Mouse (Mus musculus) CH12.LX (cell line): Measurements from ENCODE around the gene Cnr2. TPM values are rescaled to one million over a fixed set of nuclear protein-coding genes. Genes with fewer than 3 reads are reported as not detected.

Experiments
- DNase-seq: peaks from one replicate; pipeline ENCODE4 v3.0.0-alpha.2; 2013; ENCODE audit errors: extremely low read depth
- H3K27ac ChIP-seq: 2 replicates; pipeline ENCODE4 v1.5.1; 2012; ENCODE audit warnings: low read depth, mild to moderate bottlenecking, control low read depth, moderate library complexity; ENCODE audit not compliant: insufficient read depth
- H3K27me3 ChIP-seq: replicated peaks from 2 replicates; pipeline ENCODE3; 2012; ENCODE audit warnings: inconsistent platforms
- H3K36me3 ChIP-seq, 2 experiments: replicated peaks in 1 of 2; 2 replicates each; pipeline versions ENCODE3 to v1.6.1; 2012; ENCODE audit warnings: inconsistent platforms in 1 of 2, low read length in 1 of 2, mild to moderate bottlenecking in 1 of 2, mixed read lengths in 1 of 2, moderate library complexity in 1 of 2; ENCODE audit not compliant: control insufficient read depth in 1 of 2, insufficient read depth in 1 of 2
- H3K4me1 ChIP-seq, 2 experiments: 2 replicates each; pipeline ENCODE4 v1.6.1; 2012; ENCODE audit warnings: inconsistent platforms in 1 of 2, moderate library complexity in 1 of 2; ENCODE audit not compliant: insufficient read depth in 2 of 2, control insufficient read depth in 1 of 2
- H3K4me2 ChIP-seq: 2 replicates; pipeline ENCODE4 v1.6.1; 2012; ENCODE audit warnings: low read depth, mild to moderate bottlenecking, control low read depth; ENCODE audit not compliant: poor library complexity, insufficient read depth, severe bottlenecking
- H3K4me3 ChIP-seq, 3 experiments: fragments of 150-350 bp in 1 of 3; sonication (generic) in 1 of 3; replicated peaks in 1 of 3; 2 replicates each; pipeline versions ENCODE3 to v1.5.1; 2011 to 2012; ENCODE audit warnings: low read depth in 2 of 3, low read length in 2 of 3, mild to moderate bottlenecking in 2 of 3, moderate library complexity in 2 of 3, control low read depth in 1 of 3, improper control_type of control experiment in 1 of 3, inconsistent platforms in 1 of 3, mixed read lengths in 1 of 3; ENCODE audit not compliant: poor library complexity in 1 of 3
- H3K79me2 ChIP-seq: replicated peaks from 2 replicates; pipeline ENCODE4 v1.6.1; 2012; ENCODE audit warnings: mild to moderate bottlenecking, moderate library complexity; ENCODE audit not compliant: control insufficient read depth, poor library complexity, insufficient read depth, severe bottlenecking; ENCODE audit errors: extremely low read depth
- H3K9ac ChIP-seq: 2 replicates; pipeline ENCODE4 v1.6.1; 2012; ENCODE audit warnings: low read depth, mild to moderate bottlenecking, control low read depth, moderate library complexity; ENCODE audit not compliant: insufficient read depth
- H3K9me3 ChIP-seq: replicated peaks from 2 replicates; pipeline ENCODE3; 2012; ENCODE audit warnings: low read length, inconsistent platforms, mixed read lengths
- BHLHE40 ChIP-seq: IDR thresholded peaks from 2 replicates; pipeline ENCODE4 v1.6.1; 2011; ENCODE audit warnings: mild to moderate bottlenecking, low read depth, low read length, improper control_type of control experiment
- CHD1 ChIP-seq: IDR thresholded peaks from 2 replicates; pipeline ENCODE4 v1.6.1; 2012; ENCODE audit warnings: low read depth, low read length, improper control_type of control experiment, inconsistent platforms
- CHD2 ChIP-seq: IDR thresholded peaks from 2 replicates; pipeline ENCODE4 v1.6.1; 2011; ENCODE audit warnings: low read length, improper control_type of control experiment
- CTCF ChIP-seq, 2 experiments: IDR thresholded peaks in 1 of 2; conservative IDR thresholded peaks in 1 of 2; 2 replicates each; pipeline ENCODE4 v1.5.1; 2011 to 2012; ENCODE audit warnings: low read depth in 2 of 2, low read length in 2 of 2, improper control_type of control experiment in 1 of 2, inconsistent platforms in 1 of 2, mild to moderate bottlenecking in 1 of 2, moderate library complexity in 1 of 2
- E2F4 ChIP-seq: IDR thresholded peaks from 2 replicates; pipeline ENCODE4 v1.6.1; 2011; ENCODE audit warnings: low read depth, low read length, improper control_type of control experiment; ENCODE audit not compliant: insufficient replicate concordance
- ELF1 ChIP-seq: IDR thresholded peaks from 2 replicates; pipeline ENCODE4 v1.6.1; 2014; ENCODE audit warnings: low read depth, mild to moderate bottlenecking, inconsistent platforms, low read length, improper control_type of control experiment
- ETS1 ChIP-seq: conservative IDR thresholded peaks from 2 replicates; pipeline ENCODE4 v1.6.1; 2012; ENCODE audit warnings: low read depth, mild to moderate bottlenecking, inconsistent platforms, low read length, improper control_type of control experiment, moderate library complexity
- HCFC1 ChIP-seq: IDR thresholded peaks from 2 replicates; pipeline ENCODE4 v1.6.1; 2012; ENCODE audit warnings: low read depth, mild to moderate bottlenecking, inconsistent platforms, low read length, improper control_type of control experiment
- IRF4 ChIP-seq: IDR thresholded peaks from 2 replicates; pipeline ENCODE4 v1.6.1; 2014; ENCODE audit warnings: low read depth, mild to moderate bottlenecking, inconsistent platforms, low read length, improper control_type of control experiment
- MAZ ChIP-seq: IDR thresholded peaks from 2 replicates; pipeline ENCODE4 v1.6.1; 2012; ENCODE audit warnings: low read depth, mild to moderate bottlenecking, inconsistent platforms, low read length, improper control_type of control experiment, moderate library complexity
- MEF2A ChIP-seq: IDR thresholded peaks from 2 replicates; pipeline ENCODE4 v1.6.1; 2014; ENCODE audit warnings: low read depth, mild to moderate bottlenecking, inconsistent platforms, low read length, improper control_type of control experiment, borderline replicate concordance
- NELFE ChIP-seq: IDR thresholded peaks from 2 replicates; pipeline ENCODE4 v1.6.1; 2011; ENCODE audit warnings: low read depth, low read length, improper control_type of control experiment
- NRF1 ChIP-seq: IDR thresholded peaks from 2 replicates; pipeline ENCODE4 v1.6.1; 2014; ENCODE audit warnings: low read depth, mild to moderate bottlenecking, inconsistent platforms, low read length, improper control_type of control experiment, moderate library complexity
- PAX5 ChIP-seq: IDR thresholded peaks from 2 replicates; pipeline ENCODE4 v1.6.1; 2012; ENCODE audit warnings: low read length, inconsistent platforms, mixed read lengths
- POLR2A ChIP-seq: IDR thresholded peaks from 2 replicates; pipeline ENCODE4 v1.6.1; 2011; ENCODE audit warnings: low read depth, mild to moderate bottlenecking, improper control_type of control experiment, low read length
- RAD21 ChIP-seq: IDR thresholded peaks from 2 replicates; pipeline ENCODE4 v1.6.1; 2011; ENCODE audit warnings: low read depth, mild to moderate bottlenecking, low read length, improper control_type of control experiment, moderate library complexity
- TBP ChIP-seq: conservative IDR thresholded peaks from 2 replicates; pipeline ENCODE4 v1.6.1; 2011; ENCODE audit warnings: low read depth, low read length, improper control_type of control experiment
- TCF12 ChIP-seq: IDR thresholded peaks from 2 replicates; pipeline ENCODE4 v1.6.1; 2014; ENCODE audit warnings: low read depth, mild to moderate bottlenecking, inconsistent platforms, low read length, improper control_type of control experiment
- USF2 ChIP-seq: conservative IDR thresholded peaks from 2 replicates; pipeline ENCODE4 v1.6.1; 2011; ENCODE audit warnings: low read depth, low read length, improper control_type of control experiment
- ZKSCAN1 ChIP-seq: IDR thresholded peaks from 2 replicates; pipeline ENCODE4 v1.6.1; 2012; ENCODE audit warnings: low read depth, inconsistent platforms, low read length, improper control_type of control experiment, borderline replicate concordance
- ZNF384 ChIP-seq: IDR thresholded peaks from 2 replicates; pipeline ENCODE4 v1.6.1; 2012; ENCODE audit warnings: low read depth, low read length, improper control_type of control experiment, inconsistent platforms
- dilution Hi-C: fragments of 300-500 bp; cut with MboI; formaldehyde crosslinking; loops from 2 replicates; pipeline ENCODE4 v1.14.3; 2020; ENCODE audit warnings: low sequenced_read_pairs; ENCODE audit not compliant: extremely low pct_unique_long_range_greater_than_20kb, extremely low pct_ligation_motif_present
- in situ Hi-C: fragments of 300-500 bp; cut with MboI; formaldehyde crosslinking; loops from 3 replicates; pipeline ENCODE4 v1.14.3; 2019; ENCODE audit warnings: low sequenced_read_pairs, low pct_ligation_motif_present, low pct_unique_long_range_greater_than_20kb, mixed read lengths
- polyA plus RNA-seq: library from polyadenylated mRNA; unstranded; fragments of >175 nt; gene quantifications from 2 replicates; pipeline ENCODE4 v1.2.1, GENCODE M21; 2012; ENCODE audit warnings: low read depth; ENCODE audit not compliant: insufficient read length
- total RNA-seq, 2 experiments: library from RNA; depleted of rRNA; stranded (reverse); fragments of 300-350 nt in 1 of 2; fragments of >200 nt in 1 of 2; gene quantifications; 2 replicates each; pipeline ENCODE4 v1.2.3; 2012 to 2014

The Cnr2 gene
- total and polyA plus RNA-seq, 3 experiments, result 5.6 to 13.8 (median 10.6) TPM

DNA sequence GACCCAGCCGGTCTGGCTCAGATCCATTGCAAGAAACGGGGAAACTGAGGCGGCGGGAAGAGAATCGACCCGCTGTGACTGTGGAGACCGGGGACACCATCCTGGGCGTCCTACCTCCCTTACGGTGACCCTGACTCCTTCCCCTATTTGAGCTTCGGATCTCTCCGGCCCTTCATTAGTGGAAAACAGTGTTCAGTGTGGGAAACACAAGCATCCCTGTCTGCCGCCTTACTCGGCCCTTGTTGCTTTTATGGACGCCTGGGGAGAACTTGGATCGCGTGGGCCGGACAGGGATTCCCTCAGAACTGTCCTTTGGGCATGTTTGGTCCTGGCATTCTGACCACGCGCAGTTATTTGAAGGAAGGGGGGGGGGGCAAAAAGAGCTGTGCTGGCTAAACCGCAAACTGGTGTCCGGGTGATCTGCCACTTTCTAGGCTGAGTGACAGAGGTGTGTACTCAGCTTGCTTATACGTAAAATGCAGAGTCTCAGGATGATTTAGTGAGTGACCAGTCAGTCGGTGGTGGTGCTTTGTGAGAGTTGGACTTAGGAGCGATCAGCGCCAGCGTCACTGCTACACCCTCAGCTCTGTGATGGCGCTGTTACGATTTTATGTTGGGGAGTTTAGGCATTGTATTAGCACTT, 51.6 kb downstream of the Cnr2 start:
- Histone ChIP-seq H3K27ac (no peak overlapping the region), H3K36me3 (peaks cover 9 to 40% of the 10 kb centered on the region in 2 experiments), H3K4me1 (peaks cover 3 to 34% of the 10 kb centered on the region in 2 experiments; a peak in 3 of 4 replicates), H3K9ac (peak overlapping the region; percentile 51), H3K79me2 (no peaks in the 10 kb centered on the region), H3K4me2 (peak overlapping the region; percentile 72), H3K9me3 (peaks cover 6% of the 10 kb centered on the region), H3K4me3 (peak overlapping the region; percentile 67 to 87 (median 71)), H3K27me3 (no peaks in the 10 kb centered on the region)
- dilution Hi-C loops (no loop called here), in situ Hi-C loops (loop anchor here (10.0 kb wide), 1 partner anchor 62 kb away; no protein-coding TSS in a partner anchor)
- TF ChIP-seq CHD1 (0 out of 2 replicates have a peak, but pooled peaks have one; percentile 9), NRF1 (no peak)
- no peak for DNase-seq

DNA sequence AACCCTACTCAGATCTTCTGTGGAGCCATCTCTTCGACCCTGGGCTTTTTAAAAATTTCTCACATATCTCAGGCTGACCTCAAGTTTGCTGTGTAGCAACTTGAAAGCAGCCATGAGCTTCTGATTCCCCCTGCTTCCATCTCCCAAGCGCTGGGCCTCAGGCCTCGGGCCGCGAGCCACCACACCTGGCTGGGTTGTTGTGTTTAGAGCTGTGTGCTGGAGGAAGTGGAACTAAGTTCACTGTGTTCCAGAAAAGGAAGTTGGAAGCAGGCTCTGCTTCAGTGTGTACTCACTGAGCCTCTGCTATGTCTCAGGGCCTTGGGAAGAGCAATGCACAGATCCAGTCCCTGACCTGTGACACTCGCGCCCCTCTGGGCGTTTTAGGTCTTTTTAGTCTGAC, 52.9 kb downstream of the Cnr2 start:
- DNase-seq, result peak; percentile 16
- peaks cover 12 to 44% of the 10 kb centered on the region in 2 experiments for H3K36me3 ChIP-seq
- H3K4me1 ChIP-seq, result peaks cover 3 to 23% of the 10 kb centered on the region in 2 experiments; a peak in 3 of 4 replicates
- dilution Hi-C loops (no loop called here), in situ Hi-C loops (loop anchor here (10.0 kb wide), 1 partner anchor 63 kb away; no protein-coding TSS in a partner anchor)
- no peaks in the 10 kb centered on the region for H3K27me3 ChIP-seq
- no peaks in the 10 kb centered on the region for H3K79me2 ChIP-seq
- peak overlapping the region; percentile 6; the same call in 1 of the 2 replicates for H3K4me2 ChIP-seq
- no peak for TF ChIP-seq TBP
- TF ChIP-seq CHD2, result no peak
- no peak for TF ChIP-seq BHLHE40
- TF ChIP-seq E2F4, result no peak
- no peak for TF ChIP-seq HCFC1
- TF ChIP-seq PAX5, result no peak
- no peak for TF ChIP-seq ZNF384
- no peak for TF ChIP-seq ELF1
- no peak for TF ChIP-seq POLR2A
- TF ChIP-seq TCF12, result no peak
- no peak for TF ChIP-seq USF2
- no peak for TF ChIP-seq ETS1
- no peak for TF ChIP-seq NELFE
- no peak for TF ChIP-seq NRF1
- TF ChIP-seq CTCF (conservative IDR thresholded peaks at IDR 0.05 in 1 of 2, IDR thresholded peaks at IDR 0.05 in 1 of 2; ENCODE audit: low read depth in 2 of 2, low read length in 2 of 2), result no peak
- TF ChIP-seq ZKSCAN1, result no peak
- no peak for TF ChIP-seq RAD21
- no peak for TF ChIP-seq MEF2A
- TF ChIP-seq IRF4, result no peak
- TF ChIP-seq MAZ, result no peak
- H3K4me3 ChIP-seq, result no peak overlapping the region
- peaks cover 11% of the 10 kb centered on the region for H3K9me3 ChIP-seq
- H3K9ac ChIP-seq, result no peak overlapping the region
- H3K27ac ChIP-seq, result no peak overlapping the region
